Mouse (Mus musculus): ENCODE data around the gene Itgax.
"Not testable (repeated sequence)": the region's sequence is repeated elsewhere in the genome, so short reads cannot be mapped to it uniquely, and the experiment has no call there.

Gene Itgax

DNA sequence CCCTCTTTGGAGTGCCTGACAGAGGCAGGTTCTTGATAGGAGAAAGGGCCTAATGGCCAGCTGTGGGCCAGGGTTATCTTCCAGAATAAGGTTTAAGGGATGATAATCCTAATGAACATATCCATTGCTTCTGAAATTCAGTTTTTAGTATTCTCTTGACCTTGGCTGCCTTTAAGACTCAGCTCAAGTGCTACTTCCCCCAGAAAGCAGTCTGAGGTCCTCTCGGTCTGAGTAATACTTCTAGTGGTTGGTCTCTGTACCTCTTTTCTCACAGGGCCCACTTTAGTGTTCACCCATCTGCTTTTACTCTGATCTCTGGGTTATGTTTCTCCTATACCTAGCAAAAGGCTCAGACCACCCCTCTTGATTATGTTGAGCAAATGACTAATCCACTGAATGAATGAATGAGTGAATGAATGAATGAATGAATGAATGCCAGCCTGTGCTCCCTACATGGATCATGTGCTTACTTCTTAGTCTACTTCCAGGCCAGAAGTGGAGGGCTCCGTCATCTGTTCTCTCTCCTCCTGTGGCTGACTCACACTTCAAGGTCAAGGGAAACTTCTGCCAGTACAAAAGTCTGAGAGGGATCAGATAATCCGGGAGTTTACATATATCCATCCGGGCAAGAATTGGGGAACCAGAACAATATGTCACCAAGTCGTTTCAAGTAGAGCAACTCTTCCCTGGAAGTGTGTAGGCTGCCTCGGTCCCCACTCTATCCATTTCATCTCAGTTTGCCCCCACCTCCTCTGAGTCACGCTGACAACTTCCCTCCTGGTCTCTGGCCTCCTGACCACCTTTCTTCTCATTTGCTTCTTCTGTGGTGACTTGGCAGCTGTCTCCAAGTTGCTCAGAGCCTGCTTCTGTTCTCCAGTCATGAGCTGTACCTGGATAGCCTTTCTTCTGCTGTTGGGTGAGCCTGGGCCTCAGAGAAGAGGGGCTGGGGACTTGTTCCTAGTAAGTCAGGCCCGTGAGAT lies at the start of gene Itgax:
TSS of gene Itgax (plus strand) at position 807 of the 980 bp plus-strand sequence.
- no peak for DNase-seq (ENCODE audit: low spot score)

DNA sequence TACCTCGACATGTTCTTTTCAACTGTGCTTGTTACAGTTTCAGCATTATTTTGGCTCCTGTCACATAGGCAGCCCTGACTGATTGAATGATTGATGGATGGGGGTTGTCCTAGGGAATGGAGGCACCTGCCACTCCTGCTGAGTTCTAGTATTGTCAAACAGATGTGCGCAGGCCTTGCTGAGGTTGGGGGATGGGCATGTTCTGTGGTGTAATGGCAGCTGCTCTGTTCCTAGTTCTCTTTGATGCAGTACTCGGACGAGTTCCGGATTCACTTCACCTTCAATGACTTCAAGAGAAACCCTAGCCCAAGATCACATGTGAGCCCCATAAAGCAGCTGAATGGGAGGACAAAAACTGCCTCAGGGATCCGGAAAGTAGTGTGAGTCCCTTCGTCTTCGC lies 49.3 kb upstream of the Itgax start:
- DNase-seq (ENCODE audit: low spot score), result no peak

DNA sequence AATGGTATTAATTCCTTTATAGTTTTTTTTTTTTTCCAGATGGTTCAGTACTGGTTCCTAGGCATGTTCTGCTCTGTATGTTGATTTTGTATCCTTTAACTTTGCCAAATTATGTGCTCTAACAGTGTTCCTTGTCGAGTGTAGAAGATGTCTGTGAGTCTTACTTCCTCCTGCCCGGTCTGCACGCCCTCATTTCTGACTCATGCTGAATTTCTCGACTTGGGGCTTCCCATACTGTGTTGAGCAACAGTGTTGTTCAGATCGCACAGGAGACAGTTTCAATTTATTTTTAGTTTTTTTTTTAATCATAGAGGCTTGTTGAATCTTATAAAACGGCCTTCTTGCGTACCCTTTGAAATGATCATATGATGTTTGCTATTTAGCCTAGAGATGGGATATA lies 40.2 kb upstream of the Itgax start:
- no peak for DNase-seq (ENCODE audit: low spot score)

DNA sequence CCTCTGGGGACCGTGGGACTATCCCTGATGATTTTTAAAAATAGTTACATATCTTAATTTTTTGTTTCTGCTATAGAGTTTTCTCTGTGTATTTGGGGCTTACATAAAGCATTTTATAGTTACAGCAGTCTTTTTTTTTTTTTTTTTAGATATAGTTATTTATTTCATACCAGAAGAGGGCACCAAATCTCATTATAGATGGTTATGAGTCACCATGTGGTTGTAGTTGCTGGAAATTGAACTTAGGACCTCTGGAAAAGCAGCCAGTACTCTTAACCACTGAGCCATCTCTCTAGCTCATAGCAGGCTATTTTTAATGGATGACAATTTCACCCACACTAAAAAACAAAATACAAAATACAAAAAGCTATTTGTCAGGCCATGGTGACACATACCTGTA lies 31.2 kb upstream of the Itgax start:
- DNase-seq (ENCODE audit: low spot score), result no peak

DNA sequence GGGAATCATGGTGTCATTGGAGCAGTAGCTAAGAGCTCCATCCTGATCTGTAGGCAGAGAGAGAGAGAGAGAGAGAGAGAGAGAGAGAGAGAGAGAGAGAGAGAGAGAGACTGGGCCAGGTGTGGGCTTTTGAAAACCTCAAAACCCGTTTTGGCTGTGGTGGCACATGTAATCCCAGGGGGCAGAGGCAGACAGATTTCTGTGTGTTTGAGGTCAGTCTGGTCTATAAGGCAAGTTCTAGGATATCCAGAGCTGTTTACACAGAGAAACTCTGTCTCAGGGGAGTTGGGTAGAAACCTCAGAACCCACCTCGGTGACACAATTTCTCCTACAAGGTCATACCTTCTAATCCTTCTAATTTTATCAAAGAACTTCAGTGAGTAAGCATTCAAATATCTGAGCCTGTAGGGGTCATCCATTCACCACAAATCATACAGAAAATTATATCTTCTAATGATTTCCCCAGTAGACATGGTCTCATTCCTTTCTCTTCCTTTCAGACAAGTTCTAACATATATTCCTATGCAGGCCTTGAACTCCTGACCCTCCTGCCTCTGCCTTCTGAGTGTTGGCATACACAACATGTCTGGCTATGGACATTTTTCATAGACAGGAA lies 28.5 kb upstream of the Itgax start:
- no peak for DNase-seq (ENCODE audit: low spot score)

DNA sequence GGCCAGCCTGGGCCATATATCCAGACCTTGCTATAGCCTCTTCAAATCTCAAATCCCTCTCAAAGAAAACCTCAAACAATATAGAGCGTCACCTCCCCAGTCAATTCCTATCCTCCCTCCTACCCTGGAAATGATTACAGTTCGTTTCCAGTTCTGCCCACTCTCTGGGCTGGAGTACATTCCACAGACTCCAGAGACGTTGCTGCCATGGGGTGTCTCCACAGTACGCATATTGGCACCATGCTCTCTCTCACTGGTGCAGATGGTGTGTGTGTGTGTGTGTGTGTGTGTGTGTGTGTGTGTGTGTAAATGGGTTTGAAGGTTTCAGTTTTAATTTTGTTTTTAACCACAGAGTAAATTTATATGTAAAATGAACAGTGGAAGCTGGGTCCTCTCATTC lies 24.1 kb upstream of the Itgax start:
- no peak for DNase-seq (ENCODE audit: low spot score)

DNA sequence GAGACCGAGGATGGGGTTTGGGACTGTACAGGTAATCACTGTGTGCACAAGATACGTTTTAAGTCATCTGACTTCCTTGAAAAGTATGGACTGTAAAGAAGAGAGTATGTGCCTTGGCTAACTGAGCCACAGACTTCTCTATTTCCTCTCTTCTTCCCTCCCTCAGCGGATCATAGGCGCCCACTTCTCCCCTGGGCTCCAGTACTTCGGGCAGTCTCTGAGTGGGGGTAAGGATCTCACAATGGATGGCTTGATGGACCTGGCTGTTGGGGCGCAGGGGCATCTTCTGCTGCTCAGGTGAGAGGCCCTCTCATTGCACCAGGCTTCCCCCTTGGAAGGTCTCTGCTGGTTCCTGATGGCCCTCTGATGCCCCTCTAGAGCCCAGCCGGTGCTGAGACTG lies 21.9 kb upstream of the Itgax start:
- DNase-seq (ENCODE audit: low spot score), result no peak

DNA sequence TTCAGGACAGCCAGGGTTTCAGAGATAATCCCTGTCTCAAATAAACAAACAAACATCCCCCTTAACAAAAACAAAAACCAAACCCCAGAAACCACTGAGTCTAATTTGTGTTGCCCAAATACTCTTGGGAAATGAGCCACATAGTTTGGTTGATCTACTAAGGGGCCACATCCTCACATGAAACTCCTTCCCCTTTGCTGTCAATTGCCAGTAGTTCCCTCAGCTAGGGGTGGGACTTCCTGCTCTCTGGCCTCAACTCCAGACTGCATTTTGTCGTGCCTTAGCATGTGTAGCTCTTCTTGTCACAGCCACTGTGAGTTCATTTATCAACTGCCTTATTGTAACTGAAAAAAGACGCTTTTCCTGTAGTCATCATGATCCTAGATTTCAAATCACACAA lies 19.0 kb upstream of the Itgax start:
- DNase-seq (ENCODE audit: low spot score), result no peak

DNA sequence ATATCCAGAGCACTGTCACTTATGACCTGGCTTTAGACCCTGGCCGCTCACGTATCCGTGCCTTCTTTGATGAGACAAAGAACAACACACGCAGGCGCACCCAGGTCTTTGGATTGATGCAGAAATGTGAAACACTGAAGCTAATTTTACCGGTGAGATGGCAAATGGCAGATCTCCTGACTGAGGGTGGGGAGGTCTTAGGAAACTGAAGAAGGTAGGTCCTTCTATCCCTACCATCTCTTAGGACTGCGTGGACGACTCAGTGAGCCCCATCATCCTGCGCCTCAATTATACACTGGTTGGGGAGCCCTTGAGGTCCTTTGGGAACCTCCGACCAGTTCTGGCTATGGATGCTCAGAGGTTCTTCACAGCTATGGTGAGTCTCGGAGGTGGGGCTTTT lies 17.2 kb upstream of the Itgax start:
- DNase-seq (ENCODE audit: low spot score), result no peak

DNA sequence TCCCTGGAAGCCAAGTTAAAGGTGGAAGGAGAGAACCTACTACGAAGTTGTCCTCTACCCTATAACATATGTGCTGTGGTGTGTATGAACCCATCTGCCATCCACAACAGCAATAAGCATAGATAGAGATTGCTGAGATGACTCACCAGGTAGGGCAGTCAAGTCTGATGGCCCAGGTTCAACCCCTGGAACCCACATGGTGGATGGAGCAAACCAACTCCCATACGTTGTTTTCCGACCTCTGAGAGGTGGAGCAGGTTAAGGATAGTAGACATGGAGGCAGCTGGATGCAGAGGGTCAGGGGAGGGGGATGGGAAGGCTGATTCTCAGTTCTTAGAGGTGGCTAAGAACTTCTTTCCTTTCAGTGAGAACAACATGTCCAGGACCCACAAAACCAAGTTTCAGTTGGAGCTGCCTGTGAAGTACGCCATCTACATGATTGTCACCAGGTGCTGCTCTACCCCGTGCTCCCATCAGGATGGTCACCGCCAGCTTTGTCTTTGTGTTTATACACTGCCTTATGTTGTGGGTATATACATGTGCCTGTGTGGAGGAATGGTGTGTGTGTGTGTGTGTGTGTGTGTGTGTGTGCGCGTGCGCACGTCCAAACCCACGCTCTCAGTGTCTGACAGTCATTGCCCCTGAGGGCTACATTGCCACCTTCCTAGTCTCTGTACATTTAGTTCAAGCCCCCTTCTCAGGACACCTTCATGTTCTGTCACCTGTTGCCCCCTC lies 14.8 kb upstream of the Itgax start:
- DNase-seq (ENCODE audit: low spot score), result no peak

DNA sequence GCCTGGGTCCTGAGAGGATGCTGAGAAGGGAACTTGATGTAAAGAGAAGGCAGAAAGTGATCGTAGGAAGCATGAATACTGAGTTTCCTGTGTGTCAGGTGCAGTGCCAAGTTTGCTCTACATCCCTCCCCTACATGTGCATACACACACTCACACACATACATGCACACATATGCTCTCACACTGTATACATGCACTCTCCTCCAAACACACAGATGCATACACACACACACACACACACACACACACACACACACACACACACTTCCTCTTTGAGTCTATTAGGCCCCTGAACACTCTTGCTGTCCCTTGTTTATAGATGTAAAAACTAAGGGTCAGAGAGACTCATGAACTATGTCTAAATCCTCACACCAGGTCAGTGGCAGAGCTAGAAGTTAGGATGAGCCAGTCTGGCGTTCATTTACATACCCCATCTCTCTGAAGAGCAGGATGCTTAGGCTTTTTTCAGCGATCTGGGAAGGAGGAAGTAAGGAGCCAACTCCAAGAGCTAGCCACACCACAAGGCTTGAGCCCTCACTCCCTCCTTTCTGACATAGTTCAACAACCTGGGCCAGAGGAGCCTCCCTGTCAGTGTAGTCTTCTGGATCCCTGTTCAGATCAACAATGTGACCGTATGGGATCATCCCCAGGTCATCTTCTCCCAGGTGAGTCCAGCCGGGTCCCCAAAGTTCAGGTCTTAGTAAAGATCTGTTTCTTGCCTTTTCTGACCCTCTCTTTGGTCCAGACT lies 14.0 kb upstream of the Itgax start:
- no peak for DNase-seq (ENCODE audit: low spot score)

DNA sequence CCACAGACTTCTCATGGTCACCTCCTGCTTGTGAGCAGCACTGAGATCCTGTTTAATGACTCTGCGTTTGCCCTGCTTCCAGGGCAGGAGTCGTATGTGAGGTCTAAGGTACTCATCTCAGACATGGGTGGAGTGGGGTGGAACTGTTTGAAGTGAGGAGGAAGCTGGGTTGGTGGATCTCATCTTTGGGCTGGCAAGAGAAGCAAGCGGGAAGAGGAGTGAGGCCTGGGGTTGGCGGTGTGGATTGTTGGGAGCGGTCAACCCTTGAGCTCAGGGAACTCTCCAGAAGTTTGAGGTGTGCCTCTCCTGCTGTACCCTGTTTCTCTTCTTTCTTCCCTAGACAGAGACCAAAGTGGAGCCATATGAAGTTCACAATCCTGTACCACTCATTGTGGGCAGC lies 13.0 kb upstream of the Itgax start:
- DNase-seq (ENCODE audit: low spot score), result no peak

DNA sequence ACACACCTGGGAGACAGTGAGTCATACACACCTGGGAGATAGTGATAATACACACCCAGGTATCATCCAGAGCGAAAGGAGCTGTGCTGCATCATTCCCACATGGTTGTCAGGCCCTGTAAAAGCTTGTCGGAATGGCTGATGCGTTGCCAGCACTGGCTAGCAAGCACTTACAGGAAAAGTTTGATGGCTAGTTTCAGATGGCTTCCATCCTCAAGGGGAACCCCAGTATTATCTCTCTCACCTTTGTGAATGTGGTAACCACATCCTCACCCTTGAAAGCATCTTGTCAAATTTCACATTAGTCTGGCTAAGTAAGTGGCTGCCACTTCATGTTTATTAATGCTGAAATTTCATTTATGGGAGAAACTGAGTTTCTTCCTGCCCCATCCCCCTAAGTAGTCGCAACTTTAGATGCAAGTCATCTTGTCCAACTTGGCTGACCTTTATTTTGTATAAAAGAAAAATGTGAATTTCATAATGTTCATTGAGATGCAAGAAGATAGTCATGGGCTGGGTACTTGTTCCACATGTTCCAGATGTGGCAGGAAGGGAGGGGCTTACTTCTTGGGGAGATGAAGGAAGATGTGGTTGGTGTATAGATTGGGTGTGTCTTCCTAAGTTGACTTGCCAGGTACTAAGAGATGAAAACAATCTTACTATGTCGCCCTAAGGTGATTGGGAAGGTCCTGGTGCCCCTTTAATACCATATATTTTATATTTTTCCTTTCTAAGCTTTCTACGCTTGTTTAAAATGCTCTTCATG lies 9.4 kb upstream of the Itgax start:
- DNase-seq (ENCODE audit: low spot score), result no peak

DNA sequence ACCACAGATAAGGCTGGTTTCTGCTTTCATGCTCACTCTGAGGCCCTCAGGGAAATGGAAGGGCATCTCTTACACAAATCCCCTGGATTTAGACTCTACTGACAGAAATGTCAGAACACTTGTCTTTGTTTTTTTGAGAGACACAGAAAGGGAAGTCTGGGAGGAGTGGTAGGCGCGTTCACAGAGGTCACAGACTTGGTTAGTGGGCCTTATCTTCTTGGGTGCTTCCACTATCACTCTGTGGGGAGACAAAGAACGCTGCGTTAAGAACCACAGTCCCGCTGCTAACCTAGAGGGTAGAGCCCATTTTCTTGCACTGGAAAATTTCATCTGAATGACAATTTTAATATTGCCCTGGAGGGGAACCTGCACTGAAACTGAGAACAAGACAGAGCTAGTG lies 2.8 kb downstream of the Itgax start:
- DNase-seq (ENCODE audit: low spot score), result no peak

DNA sequence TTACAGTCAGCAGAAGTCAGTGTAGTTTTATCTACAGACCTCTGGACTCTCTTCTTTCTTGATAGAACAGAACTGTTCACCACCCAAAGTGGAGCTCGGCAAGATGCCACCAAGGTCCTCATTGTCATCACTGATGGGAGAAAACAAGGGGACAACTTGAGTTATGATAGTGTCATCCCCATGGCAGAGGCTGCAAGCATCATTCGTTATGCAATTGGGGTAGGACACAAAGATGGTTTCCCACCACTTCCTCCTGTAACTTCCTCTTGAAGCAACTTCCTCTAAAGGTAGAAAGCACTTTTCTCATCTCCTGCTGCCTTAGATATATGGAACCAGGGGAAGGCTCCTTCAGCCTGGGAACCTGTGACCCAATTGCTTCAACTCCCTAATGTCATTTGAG lies 4.2 kb downstream of the Itgax start:
- no peak for DNase-seq (ENCODE audit: low spot score)

DNA sequence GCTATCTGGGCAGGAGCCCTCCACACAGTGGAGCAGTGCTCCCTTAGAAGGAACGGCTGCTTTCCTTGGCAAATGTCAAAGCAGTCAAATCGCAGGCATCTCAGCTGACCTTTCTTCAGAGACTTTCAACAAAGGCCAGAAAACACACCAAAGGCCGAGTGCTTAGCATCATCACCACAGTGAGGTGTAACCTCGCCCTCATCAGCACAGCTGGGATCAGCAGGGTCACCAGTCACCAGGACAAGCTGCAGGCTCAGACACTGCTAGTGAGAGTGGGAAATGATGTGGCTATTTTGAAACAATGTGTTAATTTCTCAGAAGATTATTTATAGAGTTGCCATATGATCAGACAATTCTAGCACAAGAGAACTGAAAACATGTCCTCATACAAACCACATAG lies 7.6 kb downstream of the Itgax start:
- DNase-seq (ENCODE audit: low spot score), result no peak

DNA sequence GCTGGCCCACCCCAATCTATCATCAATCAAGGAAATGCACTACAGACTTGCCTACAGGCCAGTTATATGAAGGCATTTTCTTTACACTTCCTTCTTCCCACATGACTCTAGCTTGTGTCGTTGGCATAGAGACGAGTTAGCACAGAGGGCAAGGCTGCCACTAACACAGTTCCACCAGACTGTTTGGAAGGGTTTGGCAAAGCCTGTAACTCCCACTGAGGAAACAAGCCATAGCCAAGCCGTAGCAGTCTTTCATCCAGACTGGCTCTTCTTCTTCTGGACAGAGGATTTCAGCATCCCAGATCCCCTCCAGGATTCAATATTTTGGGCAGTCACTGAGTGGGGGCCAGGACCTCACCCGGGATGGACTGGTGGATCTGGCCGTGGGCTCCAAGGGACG lies 10.3 kb downstream of the Itgax start:
- DNase-seq (ENCODE audit: low spot score), result no peak

DNA sequence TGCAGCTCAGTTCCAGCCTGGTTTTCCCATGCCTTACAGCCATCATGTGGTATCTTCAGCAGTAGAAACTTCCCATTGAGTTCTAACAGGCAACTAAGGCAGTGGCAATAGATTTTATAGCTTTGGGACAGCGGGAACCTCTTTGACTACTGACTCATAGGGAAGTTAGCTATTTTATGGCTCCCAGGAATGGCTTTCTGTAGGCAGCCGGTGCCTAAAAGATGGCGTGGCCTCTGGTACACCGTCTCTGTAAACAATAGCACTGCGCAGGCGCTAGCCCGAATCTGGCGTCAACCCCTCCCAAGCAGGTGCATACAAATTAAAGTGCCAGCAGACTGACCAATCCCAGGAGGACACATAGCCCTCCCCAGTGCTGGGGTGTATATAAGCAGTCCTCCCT lies 21.6 kb downstream of the Itgax start:
- DNase-seq (ENCODE audit: low spot score), result no peak

DNA sequence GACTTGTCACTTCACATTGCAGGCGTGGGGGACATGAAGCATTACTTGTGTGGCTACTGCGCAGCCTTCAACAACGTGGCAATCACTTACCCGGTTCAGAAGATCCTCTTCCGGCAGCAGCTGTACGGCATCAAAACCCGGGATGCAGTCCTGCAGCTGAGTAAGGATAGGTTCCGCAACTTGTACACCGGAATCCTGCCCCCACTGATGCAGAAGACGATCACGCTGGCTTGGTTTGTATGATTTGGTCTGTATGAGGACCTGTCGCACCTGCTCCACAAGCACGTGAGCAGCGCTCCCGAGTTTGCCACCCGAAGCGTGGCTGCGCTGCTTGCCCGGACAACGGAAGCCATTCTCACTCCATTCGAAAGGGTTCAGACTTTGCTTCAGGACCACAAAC lies 24.7 kb downstream of the Itgax start, which contains the start of gene Itgad:
TSS of gene Itgad (plus strand) at position 301 of the 400 bp plus-strand sequence.
- no peak for DNase-seq (ENCODE audit: low spot score)

DNA sequence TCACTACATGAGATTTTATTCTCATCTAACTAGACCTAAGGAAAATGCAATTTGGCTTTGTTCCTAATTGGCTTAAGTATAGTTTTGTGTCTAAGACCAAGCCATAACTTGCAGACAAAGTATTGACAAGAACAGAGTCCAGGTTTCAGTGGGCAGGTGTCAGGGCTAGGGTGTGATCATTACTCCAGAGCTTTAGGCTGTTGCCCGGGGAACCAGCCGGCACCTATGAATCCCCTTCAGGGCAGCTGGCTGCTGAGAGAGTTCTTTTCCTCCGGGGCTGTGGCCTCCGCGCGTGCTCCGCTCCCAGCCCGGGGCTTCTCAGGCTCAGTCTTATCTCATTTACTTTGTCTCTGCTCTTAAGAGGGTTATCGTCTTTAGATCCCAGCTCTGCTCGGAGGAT lies 25.6 kb downstream of the Itgax start:
- DNase-seq (ENCODE audit: low spot score), result no peak

DNA sequence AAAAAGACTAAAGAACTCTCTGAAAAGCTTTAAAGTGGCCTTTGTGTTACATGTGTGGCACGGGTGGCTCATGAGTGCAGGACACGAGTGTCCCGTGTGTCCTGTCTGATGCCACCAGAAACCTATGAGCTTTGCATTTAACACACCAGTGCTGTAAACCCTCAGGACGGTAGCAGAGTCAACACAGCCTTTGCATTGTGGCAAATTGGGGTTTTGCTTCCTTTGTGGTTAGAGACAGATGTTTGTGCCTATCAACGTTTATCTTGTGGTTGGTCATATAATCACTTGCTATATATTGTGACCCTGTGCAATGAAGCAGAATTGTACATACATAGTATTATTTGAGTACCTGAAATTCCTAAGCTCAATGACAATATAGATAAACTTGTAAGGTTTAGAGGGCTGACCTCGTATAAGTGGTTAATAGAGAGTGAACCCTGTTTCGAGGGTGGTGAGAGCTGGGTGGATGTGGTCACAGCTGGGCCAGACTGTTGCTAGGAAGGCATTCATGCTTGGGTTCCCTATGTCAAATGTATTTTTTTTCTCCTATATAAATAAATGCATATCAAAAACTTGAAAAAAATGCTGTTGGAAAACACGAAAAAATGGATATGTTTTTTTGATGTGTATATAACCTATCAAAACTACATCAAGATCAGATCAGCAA lies 29.5 kb downstream of the Itgax start:
- DNase-seq (ENCODE audit: low spot score), result not testable (repeated sequence)

Data from embryo, embryonic 10 days (tissue).